Mouse (Mus musculus) heart, embryonic 10.5 days (tissue): ENCODE results near the gene Il10. TPM values are rescaled to one million over a fixed set of nuclear protein-coding genes. Genes with fewer than 3 reads are reported as not detected.

Experiments
- polyA plus RNA-seq: library from polyadenylated mRNA; unstranded; fragments of >200 nt; fragmentation: Nextera tagmentation; extraction: Ambion mirVana; gene quantifications from 2 replicates; pipeline ENCODE4 v1.2.1, GENCODE M21; 2016

The Il10 gene
- polyA plus RNA-seq, 1 experiment from 2014 or later = not detected

Other genes starting within 250 kb of the Il10 start
- 0.18 TPM in 1 of 2 replicates, not detected in the other for gene Fcamr, start 218.9 kb upstream of the Il10 start, polyA plus RNA-seq
- gene Pigr, start 193.2 kb upstream of the Il10 start, polyA plus RNA-seq = not detected in 2 replicates
- 2.7 and 2.8 TPM in 2 replicates for gene Fcmr, start 154.2 kb upstream of the Il10 start, polyA plus RNA-seq
- gene Il24, start 132.4 kb upstream of the Il10 start, polyA plus RNA-seq = not detected in 2 replicates
- not detected in 2 replicates for gene Il20, start 108.4 kb upstream of the Il10 start, polyA plus RNA-seq
- 0.13 and 0.22 TPM in 2 replicates for gene Il19, start 79.7 kb upstream of the Il10 start, polyA plus RNA-seq
- gene Mapkapk2, start 78.0 kb downstream of the Il10 start, polyA plus RNA-seq = 59.2 and 60.3 TPM in 2 replicates
- gene Dyrk3, start 118.5 kb downstream of the Il10 start, polyA plus RNA-seq = 3.1 and 3.9 TPM in 2 replicates
- gene Eif2d, start 133.3 kb downstream of the Il10 start, polyA plus RNA-seq = 54.8 and 62.9 TPM in 2 replicates
- gene Rassf5, start 225.4 kb downstream of the Il10 start, polyA plus RNA-seq = 44.4 and 64.0 TPM in 2 replicates